Mouse (Mus musculus) kidney, adult 11 months (tissue): Measurements from ENCODE around the gene Dennd1a.

Experiments used
- DNase-seq: peaks from one replicate; pipeline ENCODE4 v3.0.0; 2022

The Dennd1a gene

DNA sequence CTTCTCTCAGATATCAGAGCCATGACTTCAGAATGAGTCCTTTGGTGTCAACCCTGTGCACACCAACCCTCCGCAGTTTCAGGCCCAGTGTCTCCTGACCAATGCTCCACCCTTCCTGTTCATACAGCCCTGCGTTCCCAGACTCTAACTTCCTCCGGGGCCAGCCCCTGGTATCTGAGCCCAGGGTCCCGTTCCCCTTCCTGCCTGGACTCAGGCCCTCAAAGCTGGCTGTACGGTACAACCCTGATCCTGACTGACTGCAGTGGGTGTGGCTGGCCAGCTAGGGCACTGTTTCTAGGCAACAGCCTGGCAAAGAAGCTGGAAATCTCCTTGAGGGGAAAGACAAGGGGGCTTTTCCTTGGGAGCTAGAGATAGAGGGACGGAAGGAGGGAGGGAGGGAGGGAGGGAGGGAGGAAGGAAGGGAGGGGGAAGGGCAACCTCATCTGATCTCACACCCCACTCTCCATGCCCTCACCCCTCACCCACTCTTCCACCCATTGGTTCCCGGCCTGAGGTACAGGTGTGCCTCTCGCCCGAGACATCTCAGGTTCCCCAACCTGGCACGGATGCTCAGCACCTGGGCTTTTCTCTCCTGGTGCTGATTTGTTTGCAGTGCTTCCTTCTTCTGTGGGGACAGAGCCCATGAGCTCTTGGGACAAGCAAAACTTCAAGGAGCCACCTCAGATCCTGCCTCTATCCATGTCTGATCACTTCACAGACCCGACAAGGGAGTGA, 521.0 kb downstream of the Dennd1a start:
- no peak for DNase-seq

GRCm38 (mm10) chr2:37765082-37765483, 522.1 kb downstream of the Dennd1a start:
- DNase-seq = no peak

GRCm38 (mm10) chr2:37764514-37764913, 522.7 kb downstream of the Dennd1a start:
- DNase-seq = no peak

GRCm38 (mm10) chr2:37763638-37764037, 523.6 kb downstream of the Dennd1a start:
- no peak for DNase-seq

DNA sequence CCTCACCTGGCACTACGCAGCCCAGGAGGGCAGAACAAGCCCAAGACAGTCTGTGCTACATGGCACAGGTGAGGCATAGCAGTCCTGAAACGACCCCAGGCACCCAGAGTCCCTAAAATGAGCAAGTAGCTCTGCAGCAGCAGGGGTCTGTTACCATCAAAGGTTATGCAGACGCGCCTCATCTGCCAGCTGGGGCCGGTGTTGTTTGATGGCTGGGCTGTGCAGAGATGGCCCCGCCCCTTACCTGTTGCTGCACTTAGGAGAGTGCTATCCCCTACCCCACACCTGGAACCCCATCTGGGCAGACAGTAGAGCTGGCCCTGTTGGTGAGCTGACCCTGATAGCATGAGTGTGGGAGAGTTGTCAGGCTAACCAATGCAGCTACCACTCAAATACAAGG, 526.6 kb downstream of the Dennd1a start:
- no peak for DNase-seq

DNA sequence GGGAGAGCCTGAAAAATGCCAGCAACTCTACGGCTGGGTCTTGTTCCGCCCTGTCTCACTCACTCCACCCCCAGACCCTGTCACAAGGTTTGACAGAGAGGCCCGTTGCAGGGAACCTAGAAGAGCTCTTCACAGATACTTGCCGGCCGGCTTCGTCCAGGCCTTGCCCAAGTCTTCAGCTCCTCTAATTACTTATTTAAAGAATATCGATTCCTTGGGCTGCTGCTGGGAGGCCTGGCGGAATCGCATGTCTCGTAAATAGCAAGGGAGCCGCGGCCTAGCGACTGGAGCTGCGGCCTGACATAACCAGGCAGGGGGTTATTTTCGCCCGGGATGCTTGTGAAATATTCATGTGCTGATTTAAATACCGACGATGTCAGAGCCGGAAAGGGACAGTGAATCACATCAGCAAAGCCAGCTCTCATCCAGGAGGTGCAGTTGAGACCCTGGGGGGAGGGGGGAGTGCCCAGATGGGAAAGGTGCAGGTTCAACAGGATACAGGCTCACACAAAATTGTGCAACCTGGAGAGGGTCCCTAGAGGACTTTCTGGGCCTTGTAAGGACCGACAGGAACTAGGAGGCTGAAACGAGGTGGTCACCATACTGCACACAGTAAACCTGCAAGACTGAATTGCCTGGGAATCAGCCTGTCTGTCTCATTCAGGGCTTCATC, 528.7 kb downstream of the Dennd1a start:
- DNase-seq = no peak

DNA sequence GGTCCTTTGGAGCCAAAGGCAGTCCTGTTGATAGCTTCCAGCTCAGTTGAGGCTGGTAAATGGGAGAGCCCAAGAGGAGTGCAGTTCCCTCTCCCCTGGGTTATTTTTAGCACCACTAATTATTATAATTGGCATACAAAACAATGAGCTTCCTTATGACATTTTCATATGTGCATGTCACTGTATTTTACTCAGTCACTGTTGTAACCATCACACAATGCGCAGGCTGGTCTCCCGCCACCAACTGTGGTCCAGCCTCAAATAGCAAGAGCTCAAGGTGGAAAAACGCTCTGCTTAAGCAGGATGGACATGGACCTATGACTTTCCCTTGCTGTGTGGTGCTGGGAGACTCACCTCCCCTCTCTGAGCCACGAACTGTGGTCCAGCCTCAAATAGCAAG, 529.4 kb downstream of the Dennd1a start:
- DNase-seq = no peak

DNA sequence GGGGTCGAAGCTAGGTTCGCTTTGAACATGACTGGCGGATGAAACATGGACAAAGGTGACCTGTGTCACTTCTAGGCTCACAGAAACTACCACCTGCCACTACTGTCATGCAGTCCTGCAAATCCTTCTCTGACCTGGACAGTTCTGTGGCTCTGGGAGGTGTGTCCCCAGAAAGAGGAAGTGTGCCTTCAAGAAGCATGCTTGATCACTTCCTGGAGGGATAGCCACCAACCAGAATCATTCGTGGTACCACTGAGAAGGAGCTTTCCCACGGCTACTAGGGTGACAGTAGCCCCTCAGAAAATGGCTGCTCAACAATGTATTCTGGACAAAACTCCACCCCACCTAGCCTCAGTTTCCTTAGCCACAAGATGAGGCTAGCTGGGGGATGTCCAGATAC, 530.2 kb downstream of the Dennd1a start:
- no peak for DNase-seq

DNA sequence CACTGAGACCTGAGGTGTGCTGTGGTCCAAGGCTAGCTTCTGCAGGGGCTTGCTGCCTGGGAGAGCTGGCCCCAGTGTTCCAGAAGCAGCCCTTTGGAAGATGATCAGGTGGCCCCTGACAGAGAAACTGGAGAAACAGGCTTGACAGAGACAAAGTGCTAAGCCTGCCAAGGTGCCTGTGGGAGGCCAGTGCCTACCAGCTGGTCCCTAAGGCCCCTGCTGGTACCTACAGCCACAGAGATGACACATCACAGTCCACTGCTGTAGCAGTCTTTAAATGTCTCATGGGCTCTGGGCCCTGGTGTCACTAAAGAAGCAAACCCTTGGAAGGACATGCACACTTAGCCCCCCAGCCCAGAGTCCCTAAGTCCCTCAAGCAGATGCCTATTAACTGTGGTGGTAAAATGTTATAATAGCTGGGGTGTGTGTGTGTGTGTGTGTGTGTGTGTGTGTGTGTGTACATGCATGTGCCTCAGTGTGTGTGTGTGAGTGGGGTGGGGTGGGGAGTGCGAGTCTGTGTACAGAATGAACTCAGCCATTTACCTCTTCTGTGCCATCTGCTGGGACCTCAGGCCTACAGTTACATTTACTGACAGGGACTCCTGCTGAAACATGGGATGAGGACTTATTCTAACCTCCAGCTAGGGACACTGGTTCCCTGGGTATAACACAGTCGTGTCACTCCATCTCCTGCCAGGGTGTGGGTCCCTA, 530.8 kb downstream of the Dennd1a start:
- no peak for DNase-seq

- no peak for DNase-seq
Measured at GRCm38 (mm10) chr2:37751114-37751513, 536.1 kb downstream of the Dennd1a start.

- DNase-seq = no peak
Measured at GRCm38 (mm10) chr2:37749323-37749722, 537.9 kb downstream of the Dennd1a start.
